Mouse (Mus musculus) MEL (cell line): ENCODE results near the gene Cnpy3. TPM values are rescaled to one million over a fixed set of nuclear protein-coding genes. Genes with fewer than 3 reads are reported as not detected.

ENCODE experiments used
- DNase-seq: peaks from one replicate; pipeline ENCODE4 v3.0.0; 2011; ENCODE audit warnings: low read depth, low spot score
- H3K27ac ChIP-seq: 2 replicates; pipeline ENCODE4 v1.5.1; 2012; ENCODE audit warnings: low read depth, mild to moderate bottlenecking, control low read depth, low read length, moderate library complexity; ENCODE audit not compliant: control insufficient read depth
- H3K27me3 ChIP-seq, 2 experiments: fragments of 150-350 bp in 1 of 2; sonication (generic) in 1 of 2; 2 replicates each; pipeline ENCODE4 v1.6.1; 2012; ENCODE audit warnings: low read length in 2 of 2, mild to moderate bottlenecking in 2 of 2, improper control_type of control experiment in 1 of 2, moderate library complexity in 1 of 2; ENCODE audit not compliant: insufficient read depth in 2 of 2, control insufficient read depth in 1 of 2
- H3K36me3 ChIP-seq, 2 experiments: 2 replicates each; pipeline ENCODE4 v1.6.1; 2012 to 2014; ENCODE audit warnings: low read length in 2 of 2, improper control_type of control experiment in 1 of 2, inconsistent platforms in 1 of 2, mild to moderate bottlenecking in 1 of 2; ENCODE audit not compliant: insufficient read depth in 2 of 2, control insufficient read depth in 1 of 2
- H3K4me1 ChIP-seq, 2 experiments: fragments of 150-350 bp in 1 of 2; sonication (generic) in 1 of 2; 2 replicates each; pipeline ENCODE4 v1.6.1; 2012; ENCODE audit warnings: low read length in 2 of 2, improper control_type of control experiment in 1 of 2, mild to moderate bottlenecking in 1 of 2; ENCODE audit not compliant: insufficient read depth in 2 of 2, control insufficient read depth in 1 of 2
- H3K4me3 ChIP-seq, 2 experiments: fragments of 150-350 bp in 1 of 2; sonication (generic) in 1 of 2; 2 replicates each; pipeline ENCODE4 v1.5.1; 2012; ENCODE audit warnings: low read depth in 2 of 2, low read length in 2 of 2, mild to moderate bottlenecking in 2 of 2, moderate library complexity in 2 of 2, control low read depth in 1 of 2, improper control_type of control experiment in 1 of 2; ENCODE audit not compliant: control insufficient read depth in 1 of 2, insufficient read depth in 1 of 2
- H3K79me2 ChIP-seq: 2 replicates; pipeline ENCODE4 v1.6.1; 2012; ENCODE audit warnings: mild to moderate bottlenecking, low read length, moderate library complexity; ENCODE audit not compliant: control insufficient read depth, poor library complexity, insufficient read depth
- H3K9ac ChIP-seq: 2 replicates; pipeline ENCODE4 v1.6.1; 2012; ENCODE audit warnings: low read depth, mild to moderate bottlenecking, control low read depth, low read length, moderate library complexity; ENCODE audit not compliant: control insufficient read depth, poor library complexity, severe bottlenecking
- H3K9me3 ChIP-seq: fragments of 150-350 bp; sonication (generic); replicated peaks from 2 replicates; pipeline ENCODE4 v1.6.1; 2012; ENCODE audit warnings: mild to moderate bottlenecking, low read length, improper control_type of control experiment, moderate library complexity; ENCODE audit not compliant: insufficient read depth
- CHD1 ChIP-seq: IDR thresholded peaks from 2 replicates; pipeline ENCODE4 v1.6.1; 2012; ENCODE audit warnings: low read depth, mild to moderate bottlenecking, inconsistent platforms, low read length, improper control_type of control experiment
- CTCF ChIP-seq, 3 experiments: IDR thresholded peaks in 2 of 3; conservative IDR thresholded peaks in 1 of 3; 2 replicates each; pipeline ENCODE4 v1.5.1; 2011 to 2012; ENCODE audit warnings: low read length in 3 of 3, low read depth in 2 of 3, mild to moderate bottlenecking in 2 of 3, improper control_type of control experiment in 1 of 3, inconsistent platforms in 1 of 3, mixed read lengths in 1 of 3, moderate library complexity in 1 of 3; ENCODE audit not compliant: control insufficient read depth in 1 of 3, insufficient read depth in 1 of 3, poor library complexity in 1 of 3, severe bottlenecking in 1 of 3
- ETS1 ChIP-seq: IDR thresholded peaks from 2 replicates; pipeline ENCODE4 v1.6.1; 2012; ENCODE audit warnings: low read depth, mild to moderate bottlenecking, inconsistent platforms, low read length, improper control_type of control experiment, moderate library complexity
- GABPA ChIP-seq: IDR thresholded peaks from 2 replicates; pipeline ENCODE4 v1.6.1; 2012; ENCODE audit warnings: low read depth, mild to moderate bottlenecking, inconsistent platforms, low read length, improper control_type of control experiment, moderate library complexity
- GATA1 ChIP-seq: IDR thresholded peaks from 2 replicates; pipeline ENCODE4 v1.6.1; 2011; ENCODE audit warnings: low read depth, low read length, improper control_type of control experiment
- KAT2A ChIP-seq: conservative IDR thresholded peaks from 2 replicates; pipeline ENCODE4 v1.6.1; 2012; ENCODE audit warnings: low read depth, low read length, improper control_type of control experiment, inconsistent platforms
- MAFK ChIP-seq: IDR thresholded peaks from 2 replicates; pipeline ENCODE4 v1.6.1; 2011; ENCODE audit warnings: low read depth, mild to moderate bottlenecking, low read length, improper control_type of control experiment, borderline replicate concordance
- MAZ ChIP-seq: IDR thresholded peaks from 2 replicates; pipeline ENCODE4 v1.6.1; 2012; ENCODE audit warnings: low read depth, mild to moderate bottlenecking, inconsistent platforms, low read length, improper control_type of control experiment
- MEF2A ChIP-seq: IDR thresholded peaks from 2 replicates; pipeline ENCODE4 v1.6.1; 2014; ENCODE audit warnings: low read depth, mild to moderate bottlenecking, inconsistent platforms, low read length, improper control_type of control experiment; ENCODE audit not compliant: poor library complexity, insufficient replicate concordance, severe bottlenecking; ENCODE audit errors: extremely low read depth
- MXI1 ChIP-seq: IDR thresholded peaks from 2 replicates; pipeline ENCODE4 v1.6.1; 2011; ENCODE audit warnings: mild to moderate bottlenecking, low read depth, low read length, improper control_type of control experiment
- NELFE ChIP-seq: IDR thresholded peaks from 2 replicates; pipeline ENCODE4 v1.6.1; 2011; ENCODE audit warnings: low read depth, low read length, improper control_type of control experiment
- NRF1 ChIP-seq: IDR thresholded peaks from 2 replicates; pipeline ENCODE4 v1.6.1; 2014; ENCODE audit warnings: low read depth, mild to moderate bottlenecking, inconsistent platforms, low read length, improper control_type of control experiment, moderate library complexity; ENCODE audit not compliant: poor library complexity, insufficient read depth, severe bottlenecking
- POLR2A ChIP-seq, 2 experiments: IDR thresholded peaks; 2 replicates each; pipeline ENCODE4 v1.6.1; 2011 to 2012; ENCODE audit warnings: low read length in 2 of 2, mild to moderate bottlenecking in 2 of 2, control low read depth in 1 of 2, improper control_type of control experiment in 1 of 2, low read depth in 1 of 2, moderate library complexity in 1 of 2; ENCODE audit not compliant: control insufficient read depth in 1 of 2, insufficient read depth in 1 of 2, poor library complexity in 1 of 2
- RCOR1 ChIP-seq: IDR thresholded peaks from 2 replicates; pipeline ENCODE4 v1.6.1; 2012; ENCODE audit warnings: low read depth, mild to moderate bottlenecking, inconsistent platforms, low read length, improper control_type of control experiment
- TAL1 ChIP-seq: IDR thresholded peaks from 2 replicates; pipeline ENCODE4 v1.6.1; 2012; ENCODE audit warnings: mild to moderate bottlenecking, inconsistent platforms, low read length, moderate library complexity, mixed read lengths
- TBP ChIP-seq: IDR thresholded peaks from 2 replicates; pipeline ENCODE4 v1.8.0; 2011; ENCODE audit warnings: low read depth, low read length, improper control_type of control experiment
- TCF12 ChIP-seq: IDR thresholded peaks from 2 replicates; pipeline ENCODE4 v1.6.1; 2014; ENCODE audit warnings: low read depth, mild to moderate bottlenecking, inconsistent platforms, low read length, improper control_type of control experiment, moderate library complexity
- USF1 ChIP-seq: IDR thresholded peaks from 2 replicates; pipeline ENCODE4 v1.6.1; 2014; ENCODE audit warnings: low read depth, mild to moderate bottlenecking, inconsistent platforms, low read length, improper control_type of control experiment, moderate library complexity
- ZC3H11A ChIP-seq: IDR thresholded peaks from 2 replicates; pipeline ENCODE4 v1.6.1; 2012; ENCODE audit warnings: low read depth, mild to moderate bottlenecking, inconsistent platforms, low read length, improper control_type of control experiment
- ZKSCAN1 ChIP-seq: IDR thresholded peaks from 2 replicates; pipeline ENCODE4 v1.6.1; 2012; ENCODE audit warnings: low read depth, mild to moderate bottlenecking, inconsistent platforms, low read length, improper control_type of control experiment, moderate library complexity
- polyA plus RNA-seq, 2 experiments: library from polyadenylated mRNA; stranded (reverse) in 1 of 2; unstranded in 1 of 2; fragments of >175 nt in 1 of 2; fragments of >200 nt in 1 of 2; gene quantifications; 2 replicates each; pipeline versions ENCODE4 v1.2.1 to v1.2.4; 2012; ENCODE audit warnings: low replicate concordance in 2 of 2, low read depth in 1 of 2; ENCODE audit not compliant: insufficient read length in 2 of 2, insufficient read depth in 1 of 2, missing spikeins in 1 of 2
- total RNA-seq: library from RNA; depleted of rRNA; stranded (reverse); fragments of 300-350 nt; gene quantifications from 2 replicates; pipeline ENCODE4 v1.2.3, GENCODE M21; 2012

Gene Cnpy3
- total and polyA plus RNA-seq, 3 experiments = 61.4 to 90.2 TPM; not detected in 1

GRCm38 (mm10) chr17:46712442-46712841 is 39.6 kb downstream of the Cnpy3 start (continued):
- TF ChIP-seq MXI1 (peak; percentile 76), MAFK (no peak), USF1 (no peak), ZKSCAN1 (no peak), CHD1 (no peak), KAT2A (no peak), TBP (0 out of 2 replicates have a peak, but pooled peaks have one; percentile 24), MAZ (no peak), ZC3H11A (no peak), POLR2A (IDR thresholded peaks at IDR 0.05; ENCODE audit: control insufficient read depth in 1 of 2, insufficient read depth in 1 of 2, low read depth in 1 of 2, low read length in 2 of 2, poor library complexity in 1 of 2) (no peak), MEF2A (no peak), CTCF (IDR thresholded peaks at IDR 0.05 in 2 of 3, conservative IDR thresholded peaks at IDR 0.05 in 1 of 3; ENCODE audit: control insufficient read depth in 1 of 3, insufficient read depth in 1 of 3, low read depth in 2 of 3, low read length in 3 of 3, poor library complexity in 1 of 3, severe bottlenecking in 1 of 3) (no peak), NRF1 (no peak), GABPA (no peak), NELFE (no peak), GATA1 (peak; percentile 69)

GRCm38 (mm10) chr17:46711612-46712271 is 40.3 kb downstream of the Cnpy3 start:
- no peak for TF ChIP-seq NELFE
- TF ChIP-seq RCOR1 = no peak
- no peak for TF ChIP-seq TCF12
- TF ChIP-seq TAL1 = no peak
- no peak for TF ChIP-seq ETS1
- no peak for TF ChIP-seq CHD1
- peak overlapping the region; percentile 84 to 99 for H3K4me3 ChIP-seq
- peaks cover 0 to 16% of the 10 kb centered on the region in 2 experiments; a peak in 2 of 4 replicates for H3K4me1 ChIP-seq
- H3K36me3 ChIP-seq = peaks cover 4 to 6% of the 10 kb centered on the region in 2 experiments
- H3K27me3 ChIP-seq = no peaks in the 10 kb centered on the region
- H3K27ac ChIP-seq = peak overlapping the region; percentile 70
- no peaks in the 10 kb centered on the region for H3K9me3 ChIP-seq
- H3K9ac ChIP-seq = peak overlapping the region; percentile 99
- peaks cover 21% of the 10 kb centered on the region for H3K79me2 ChIP-seq
- DNase-seq = peak; percentile 59
